Mouse (Mus musculus) limb, embryonic 15.5 days (tissue): Measurements from ENCODE around the gene Fchsd2. TPM values are rescaled to one million over a fixed set of nuclear protein-coding genes. Genes with fewer than 3 reads are reported as not detected.

Experiments used
- ATAC-seq: fragments of 200-750 bp; cut with Nextera tagmentation; 2 replicates; pipeline ENCODE4 v1.8.0; 2017; ENCODE audit warnings: low read depth, moderate TSS enrichment; ENCODE audit not compliant: insufficient number of reproducible peaks, low FRiP score, low TSS enrichment
- H3K27ac ChIP-seq: fragments of 300-500 bp; sonication (generic); 2 replicates; pipeline ENCODE4 v1.5.1; 2015; ENCODE audit warnings: moderate library complexity, mild to moderate bottlenecking, inconsistent platforms
- H3K27me3 ChIP-seq: fragments of 300-500 bp; sonication (generic); 2 replicates; pipeline ENCODE4 v1.6.1; 2015; ENCODE audit warnings: inconsistent platforms
- H3K36me3 ChIP-seq: fragments of 300-500 bp; sonication (generic); 2 replicates; pipeline ENCODE4 v1.6.1; 2015; ENCODE audit warnings: inconsistent platforms
- H3K4me1 ChIP-seq: fragments of 300-500 bp; sonication (generic); 2 replicates; pipeline ENCODE4 v1.6.1; 2015; ENCODE audit warnings: inconsistent platforms
- H3K4me2 ChIP-seq: fragments of 300-500 bp; sonication (generic); 2 replicates; pipeline ENCODE4 v1.6.1; 2015; ENCODE audit warnings: mild to moderate bottlenecking, inconsistent platforms
- H3K4me3 ChIP-seq: fragments of 300-500 bp; sonication (generic); 2 replicates; pipeline ENCODE4 v1.5.1; 2015; ENCODE audit warnings: mild to moderate bottlenecking, inconsistent platforms
- H3K9ac ChIP-seq: fragments of 300-500 bp; sonication (generic); 2 replicates; pipeline ENCODE4 v1.6.1; 2015; ENCODE audit warnings: inconsistent platforms
- H3K9me3 ChIP-seq: fragments of 300-500 bp; sonication (generic); 2 replicates; pipeline ENCODE4 v1.6.1; 2016; ENCODE audit warnings: inconsistent platforms
- WGBS: fragments of 180-500 bp; shearing (Covaris S2); methylation state at CpG from one replicate; pipeline ENCODE4 v1.1.7; 2015; 5-methylcytosine and 5-hydroxymethylcytosine counted together
- polyA plus RNA-seq: library from polyadenylated mRNA; unstranded; fragments of >200 nt; fragmentation: Nextera tagmentation; extraction: Ambion mirVana; gene quantifications from 2 replicates; pipeline ENCODE4 v1.2.1, GENCODE M21; 2015

The Fchsd2 gene
- polyA plus RNA-seq, 1 experiment from 2014 or later: 18.4 TPM

DNA sequence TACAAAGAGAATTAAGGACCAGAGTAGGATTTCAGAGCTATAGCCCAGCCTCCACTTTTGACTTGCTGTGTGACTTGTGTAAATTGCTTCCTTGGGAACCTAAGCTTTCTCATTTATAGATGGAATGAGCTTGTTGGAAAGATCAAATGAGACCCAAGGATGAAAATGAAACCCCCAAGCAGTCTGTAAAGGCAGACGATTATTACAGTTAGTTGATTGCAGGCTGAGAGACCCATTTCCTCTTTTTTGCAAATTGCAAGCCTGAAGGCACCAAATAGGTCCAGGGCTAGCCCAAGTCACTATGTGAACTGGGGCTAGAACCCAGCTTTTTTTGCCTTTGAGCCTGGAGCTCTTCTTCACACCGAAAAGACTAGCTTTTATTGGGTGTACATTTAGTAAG, 218.4 kb downstream of the Fchsd2 start:
- Histone ChIP-seq H3K27me3 (no peaks in the 10 kb centered on the region), H3K9ac (no peak overlapping the region), H3K4me1 (peaks cover 4% of the 10 kb centered on the region; the same call in 1 of the 2 replicates), H3K9me3 (no peaks in the 10 kb centered on the region), H3K36me3 (no peaks in the 10 kb centered on the region), H3K27ac (peak overlapping the region; percentile 74), H3K4me3 (peak overlapping the region; percentile 74), H3K4me2 (peak overlapping the region; percentile 56)
- ATAC-seq: no peak
- 25% methylated on average over 2 of the region's 2 CpGs for WGBS

GRCm38 (mm10) chr7:101313033-101313432, 220.4 kb downstream of the Fchsd2 start:
- no peaks in the 10 kb centered on the region for H3K9me3 ChIP-seq
- H3K27ac ChIP-seq: no peak overlapping the region
- H3K4me1 ChIP-seq: peaks cover 4% of the 10 kb centered on the region; the same call in 1 of the 2 replicates
- no peak overlapping the region for H3K4me3 ChIP-seq
- H3K27me3 ChIP-seq: no peaks in the 10 kb centered on the region
- no peaks in the 10 kb centered on the region for H3K36me3 ChIP-seq
- H3K9ac ChIP-seq: no peak overlapping the region
- 57% methylated on average over 3 of the region's 3 CpGs for WGBS
- no peak overlapping the region for H3K4me2 ChIP-seq
- ATAC-seq: no peak

GRCm38 (mm10) chr7:101314396-101314795, 221.7 kb downstream of the Fchsd2 start:
- Histone ChIP-seq H3K27me3 (no peaks in the 10 kb centered on the region), H3K4me3 (no peak overlapping the region), H3K4me2 (no peak overlapping the region), H3K9me3 (no peaks in the 10 kb centered on the region), H3K9ac (no peak overlapping the region), H3K27ac (no peak overlapping the region), H3K4me1 (peaks cover 4% of the 10 kb centered on the region; the same call in 1 of the 2 replicates), H3K36me3 (no peaks in the 10 kb centered on the region)
- no peak for ATAC-seq
- WGBS: 54% methylated on average over 5 of the region's 5 CpGs

DNA sequence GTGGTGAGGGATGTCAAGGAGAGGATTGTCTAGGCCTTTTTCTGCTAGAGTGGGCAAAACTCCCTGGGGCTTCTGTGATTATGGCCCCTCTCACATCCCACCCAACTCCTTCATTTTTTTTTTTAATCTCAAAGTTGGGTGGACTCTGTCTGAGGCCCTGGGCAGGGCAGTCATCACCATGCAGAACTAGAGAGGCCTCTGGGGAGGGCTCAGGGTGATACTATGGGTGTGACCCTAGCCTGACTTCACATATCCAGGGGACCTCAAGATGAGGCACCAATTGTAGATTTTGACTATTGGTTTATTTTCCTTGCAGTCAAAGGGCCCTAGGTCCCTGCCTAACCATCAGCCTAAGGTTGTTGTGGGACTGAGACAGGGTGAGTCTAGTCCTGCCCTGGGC, 223.0 kb downstream of the Fchsd2 start:
- no peak for ATAC-seq
- Histone ChIP-seq H3K9me3 (no peaks in the 10 kb centered on the region), H3K4me2 (no peak overlapping the region), H3K4me1 (peaks cover 12% of the 10 kb centered on the region), H3K9ac (no peak overlapping the region), H3K27ac (no peak overlapping the region), H3K36me3 (no peaks in the 10 kb centered on the region), H3K4me3 (no peak overlapping the region), H3K27me3 (no peaks in the 10 kb centered on the region)

GRCm38 (mm10) chr7:101316591-101317001, 223.9 kb downstream of the Fchsd2 start:
- peaks cover 11% of the 10 kb centered on the region for H3K4me1 ChIP-seq
- H3K36me3 ChIP-seq: no peaks in the 10 kb centered on the region
- no peaks in the 10 kb centered on the region for H3K27me3 ChIP-seq
- no peak overlapping the region for H3K9ac ChIP-seq
- no peak overlapping the region for H3K4me3 ChIP-seq
- no peaks in the 10 kb centered on the region for H3K9me3 ChIP-seq
- WGBS: 50% methylated on average over 6 of the region's 6 CpGs
- no peak overlapping the region for H3K27ac ChIP-seq
- ATAC-seq: no peak
- H3K4me2 ChIP-seq: no peak overlapping the region

GRCm38 (mm10) chr7:101317014-101317413, 224.4 kb downstream of the Fchsd2 start, which contains the start of gene Stard10:
Gene Stard10, plus strand, starts transcription at chr7:101317086.
- no peak for ATAC-seq
- Histone ChIP-seq H3K27me3 (no peaks in the 10 kb centered on the region), H3K36me3 (no peaks in the 10 kb centered on the region), H3K4me2 (no peak within 1 kb of the TSS), H3K27ac (no peak within 1 kb of the TSS), H3K4me1 (peaks cover 16% of the 10 kb centered on the region), H3K9ac (no peak within 1 kb of the TSS), H3K4me3 (no peak within 1 kb of the TSS), H3K9me3 (no peaks in the 10 kb centered on the region)
- 81% methylated on average over 3 of the region's 3 CpGs for WGBS

DNA sequence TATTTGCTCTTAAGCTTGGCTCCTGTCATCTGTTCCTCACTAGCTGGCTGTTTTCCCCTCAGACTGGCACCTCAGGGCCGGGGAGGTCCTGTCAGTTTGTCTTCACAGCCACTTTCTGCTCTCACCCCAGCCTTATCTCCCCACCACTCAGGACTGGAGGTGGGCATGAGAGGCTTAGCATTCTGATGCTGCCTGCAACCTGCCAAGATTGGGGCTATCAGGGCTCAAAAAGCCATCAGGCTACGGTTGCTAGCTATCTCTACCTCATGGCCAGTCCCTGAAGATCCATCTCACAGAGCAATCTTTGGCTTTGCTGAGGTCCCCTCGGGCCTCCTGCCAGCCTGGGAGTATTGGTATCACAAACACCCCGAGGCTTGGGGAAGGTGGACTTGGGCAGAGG, 226.2 kb downstream of the Fchsd2 start:
- Histone ChIP-seq H3K27me3 (no peaks in the 10 kb centered on the region), H3K4me2 (no peak overlapping the region), H3K27ac (no peak overlapping the region), H3K9me3 (no peaks in the 10 kb centered on the region), H3K4me1 (peaks cover 27% of the 10 kb centered on the region), H3K36me3 (no peaks in the 10 kb centered on the region), H3K4me3 (no peak overlapping the region), H3K9ac (no peak overlapping the region)
- no peak for ATAC-seq
- 63% methylated on average over 4 of the region's 4 CpGs for WGBS

GRCm38 (mm10) chr7:101319796-101320195, 227.1 kb downstream of the Fchsd2 start:
- WGBS: 90% methylated on average over 1 of the region's 1 CpGs
- H3K9me3 ChIP-seq: no peaks in the 10 kb centered on the region
- H3K27me3 ChIP-seq: no peaks in the 10 kb centered on the region
- no peak overlapping the region for H3K4me3 ChIP-seq
- no peak for ATAC-seq
- no peak overlapping the region for H3K4me2 ChIP-seq
- no peaks in the 10 kb centered on the region for H3K36me3 ChIP-seq
- H3K4me1 ChIP-seq: peaks cover 27% of the 10 kb centered on the region
- no peak overlapping the region for H3K9ac ChIP-seq
- no peak overlapping the region for H3K27ac ChIP-seq

DNA sequence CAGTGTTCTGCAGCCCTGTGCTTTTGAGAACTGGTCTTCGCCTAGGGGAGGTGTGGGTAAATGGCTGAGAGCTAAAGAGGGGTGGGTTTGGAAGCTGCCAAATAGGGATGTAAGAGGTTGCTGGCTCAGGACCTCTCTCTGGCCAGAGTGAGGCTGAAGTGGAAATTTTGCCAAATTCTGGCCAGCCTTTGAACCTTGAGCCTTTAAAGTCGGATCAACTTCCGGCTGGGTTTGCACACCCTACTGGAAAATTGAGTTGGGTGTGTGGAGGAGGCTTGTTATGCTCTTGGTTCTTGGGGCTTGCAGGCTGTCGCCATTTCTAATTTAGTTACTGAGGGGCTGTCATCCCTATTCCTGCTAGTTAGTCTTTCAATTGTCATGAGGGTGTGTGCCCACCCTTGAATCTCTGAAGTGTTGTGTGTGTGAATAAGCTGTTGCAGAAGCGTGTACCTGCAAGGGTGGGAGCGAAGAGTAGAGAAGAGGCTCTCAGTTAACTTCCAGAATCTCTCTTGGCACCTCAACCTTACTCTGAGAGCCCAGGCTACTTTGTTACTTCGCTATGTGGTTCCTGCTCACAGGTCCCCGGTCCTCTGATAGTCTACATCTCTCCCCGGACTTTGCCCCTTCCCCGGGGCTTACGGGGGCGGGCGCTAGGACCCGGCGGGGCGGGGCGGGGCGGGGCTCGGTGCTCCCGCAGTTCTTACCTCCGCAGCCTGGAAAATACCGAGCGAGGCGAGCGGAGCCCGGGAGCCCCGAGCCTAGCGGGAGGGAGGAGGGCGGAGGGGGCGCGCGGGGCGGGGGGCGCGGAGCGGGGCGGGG, 227.9 kb downstream of the Fchsd2 start:
- 5% methylated on average over 25 of the region's 37 CpGs for WGBS
- Histone ChIP-seq H3K27ac (peak overlapping the region; percentile 61), H3K4me2 (peak overlapping the region; percentile 96), H3K4me1 (peaks cover 27% of the 10 kb centered on the region), H3K4me3 (peak overlapping the region; percentile 72), H3K9me3 (no peaks in the 10 kb centered on the region), H3K9ac (peak overlapping the region; percentile 55), H3K36me3 (0 out of 2 replicates have a peak, but pooled peaks cover 6% of the 10 kb centered on the region), H3K27me3 (no peaks in the 10 kb centered on the region)
- ATAC-seq: 0 out of 2 replicates have a peak, but pooled peaks have one; percentile 45

GRCm38 (mm10) chr7:101321218-101321827, 228.7 kb downstream of the Fchsd2 start:
- H3K9ac ChIP-seq: peak overlapping the region; percentile 55
- H3K27me3 ChIP-seq: no peaks in the 10 kb centered on the region
- peak overlapping the region; percentile 72 for H3K4me3 ChIP-seq
- ATAC-seq: peak; percentile 31; the same call in 1 of the 2 replicates
- 0 out of 2 replicates have a peak, but pooled peaks cover 6% of the 10 kb centered on the region for H3K36me3 ChIP-seq
- H3K27ac ChIP-seq: peak overlapping the region; percentile 61
- no peaks in the 10 kb centered on the region for H3K9me3 ChIP-seq
- WGBS: 1% methylated on average over 46 of the region's 61 CpGs
- H3K4me1 ChIP-seq: peaks cover 27% of the 10 kb centered on the region
- peak overlapping the region; percentile 96 for H3K4me2 ChIP-seq

GRCm38 (mm10) chr7:101323141-101323594, 230.5 kb downstream of the Fchsd2 start:
- no peaks in the 10 kb centered on the region for H3K9me3 ChIP-seq
- ATAC-seq: no peak
- H3K9ac ChIP-seq: no peak overlapping the region
- H3K36me3 ChIP-seq: 0 out of 2 replicates have a peak, but pooled peaks cover 6% of the 10 kb centered on the region
- H3K4me2 ChIP-seq: 0 out of 2 replicates have a peak overlapping the region, but pooled peaks have one; percentile 96
- H3K4me3 ChIP-seq: no peak overlapping the region
- peaks cover 30% of the 10 kb centered on the region for H3K4me1 ChIP-seq
- no peaks in the 10 kb centered on the region for H3K27me3 ChIP-seq
- H3K27ac ChIP-seq: no peak overlapping the region
- WGBS: 76% methylated on average over 4 of the region's 4 CpGs
